Mouse (Mus musculus): Measurements from ENCODE around the gene Dpp7. TPM values are rescaled to one million over a fixed set of nuclear protein-coding genes. Genes with fewer than 3 reads are reported as not detected.

Dpp7 gene
- total and polyA plus RNA-seq, 3 experiments = 24.6 to 25.9 TPM; not detected in 1

DNA sequence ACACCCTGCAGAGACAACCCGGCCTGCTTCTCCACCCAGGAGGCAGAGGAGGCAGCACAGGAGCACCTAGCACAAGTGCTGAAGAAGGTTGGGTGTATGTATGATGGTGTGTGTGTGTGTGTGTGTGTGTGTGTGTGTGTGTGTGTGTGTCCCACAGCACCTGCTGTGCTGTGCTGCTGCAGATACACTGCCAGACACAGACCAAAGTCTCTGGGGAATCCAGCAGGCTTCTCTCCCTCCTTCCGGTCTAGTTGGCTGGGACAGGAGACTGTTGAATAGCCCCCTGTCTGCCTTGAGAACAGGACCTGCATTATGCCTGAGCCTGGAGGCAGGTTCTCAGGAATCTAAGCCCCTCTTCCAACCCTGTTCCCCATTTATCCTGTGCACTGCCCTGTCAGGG, 17.3 kb upstream of the Dpp7 start:
- H3K4me1 ChIP-seq (ENCODE audit: control insufficient read depth in 1 of 2, insufficient read depth in 2 of 2, low read length in 2 of 2) = peaks cover 4 to 16% of the 10 kb centered on the region in 2 experiments
- H3K9me3 ChIP-seq (replicated peaks; ENCODE audit: insufficient read depth, low read length) = no peaks in the 10 kb centered on the region
- H3K27me3 ChIP-seq (ENCODE audit: control insufficient read depth in 1 of 2, insufficient read depth in 2 of 2, low read length in 2 of 2) = no peaks in the 10 kb centered on the region
- TF ChIP-seq ZKSCAN1 (IDR thresholded peaks at IDR 0.05; ENCODE audit: low read depth, low read length) (no peak), TBP (IDR thresholded peaks at IDR 0.05; ENCODE audit: low read depth, low read length) (no peak)
- H3K79me2 ChIP-seq (ENCODE audit: control insufficient read depth, insufficient read depth, low read length, poor library complexity) = peaks cover 18% of the 10 kb centered on the region
- H3K27ac ChIP-seq (ENCODE audit: control insufficient read depth, low read depth, low read length) = no peak overlapping the region
- peak overlapping the region; percentile 86 for H3K9ac ChIP-seq (ENCODE audit: control insufficient read depth, low read depth, low read length, poor library complexity, severe bottlenecking)
- peak overlapping the region; percentile 85 to 86 for H3K4me3 ChIP-seq (ENCODE audit: control insufficient read depth in 1 of 2, insufficient read depth in 1 of 2, low read depth in 2 of 2, low read length in 2 of 2)
- DNase-seq (ENCODE audit: low read depth, low spot score) = peak; percentile 32
- H3K36me3 ChIP-seq (ENCODE audit: control insufficient read depth in 1 of 2, insufficient read depth in 2 of 2, low read length in 2 of 2) = peaks cover 0 to 7% of the 10 kb centered on the region in 2 experiments

- peaks cover 18% of the 10 kb centered on the region for H3K79me2 ChIP-seq (ENCODE audit: control insufficient read depth, insufficient read depth, low read length, poor library complexity)
- H3K4me1 ChIP-seq (ENCODE audit: control insufficient read depth in 1 of 2, insufficient read depth in 2 of 2, low read length in 2 of 2) = peaks cover 4 to 16% of the 10 kb centered on the region in 2 experiments
- peak overlapping the region; percentile 85 to 86 for H3K4me3 ChIP-seq (ENCODE audit: control insufficient read depth in 1 of 2, insufficient read depth in 1 of 2, low read depth in 2 of 2, low read length in 2 of 2)
- H3K36me3 ChIP-seq (ENCODE audit: control insufficient read depth in 1 of 2, insufficient read depth in 2 of 2, low read length in 2 of 2) = peaks cover 0 to 7% of the 10 kb centered on the region in 2 experiments
- H3K9ac ChIP-seq (ENCODE audit: control insufficient read depth, low read depth, low read length, poor library complexity, severe bottlenecking) = peak overlapping the region; percentile 86
- H3K27me3 ChIP-seq (ENCODE audit: control insufficient read depth in 1 of 2, insufficient read depth in 2 of 2, low read length in 2 of 2) = no peaks in the 10 kb centered on the region
- H3K9me3 ChIP-seq (replicated peaks; ENCODE audit: insufficient read depth, low read length) = no peaks in the 10 kb centered on the region
- DNase-seq (ENCODE audit: low read depth, low spot score) = peak; percentile 62
- H3K27ac ChIP-seq (ENCODE audit: control insufficient read depth, low read depth, low read length) = peak overlapping the region; percentile 61
- TF ChIP-seq TCF12 (IDR thresholded peaks at IDR 0.05; ENCODE audit: low read depth, low read length) (0 out of 2 replicates have a peak, but pooled peaks have one; percentile 15), CHD1 (IDR thresholded peaks at IDR 0.05; ENCODE audit: low read depth, low read length) (no peak), TAL1 (IDR thresholded peaks at IDR 0.05; ENCODE audit: low read length) (no peak), POLR2A (IDR thresholded peaks at IDR 0.05; ENCODE audit: control insufficient read depth in 1 of 2, insufficient read depth in 1 of 2, low read depth in 1 of 2, low read length in 2 of 2, poor library complexity in 1 of 2) (no peak), RAD21 (IDR thresholded peaks at IDR 0.05; ENCODE audit: low read depth, low read length) (no peak), USF1 (IDR thresholded peaks at IDR 0.05; ENCODE audit: low read depth, low read length) (no peak), SMC3 (IDR thresholded peaks at IDR 0.05; ENCODE audit: low read depth, low read length) (no peak), GABPA (IDR thresholded peaks at IDR 0.05; ENCODE audit: low read depth, low read length) (no peak), TBP (IDR thresholded peaks at IDR 0.05; ENCODE audit: low read depth, low read length) (no peak), MAFK (IDR thresholded peaks at IDR 0.05; ENCODE audit: borderline replicate concordance, low read depth, low read length) (no peak), MYC (IDR thresholded peaks at IDR 0.05; ENCODE audit: low read depth, low read length) (no peak), POLR2AphosphoS5 (IDR thresholded peaks at IDR 0.05; ENCODE audit: borderline replicate concordance, low read depth, low read length) (no peak), HCFC1 (IDR thresholded peaks at IDR 0.05; ENCODE audit: low read depth, low read length) (no peak), BHLHE40 (IDR thresholded peaks at IDR 0.05; ENCODE audit: borderline replicate concordance, low read depth, low read length) (no peak), UBTF (IDR thresholded peaks at IDR 0.05; ENCODE audit: borderline replicate concordance, insufficient read depth, low read depth, low read length) (0 out of 2 replicates have a peak, but pooled peaks have one; percentile 29), ZC3H11A (IDR thresholded peaks at IDR 0.05; ENCODE audit: low read depth, low read length) (no peak), NELFE (IDR thresholded peaks at IDR 0.05; ENCODE audit: low read depth, low read length) (no peak), ZMIZ1 (IDR thresholded peaks at IDR 0.05; ENCODE audit: low read depth, low read length) (no peak), ELF1 (IDR thresholded peaks at IDR 0.05; ENCODE audit: low read depth, low read length) (no peak), JUND (IDR thresholded peaks at IDR 0.05; ENCODE audit: low read depth, low read length) (no peak), POLR2AphosphoS2 (IDR thresholded peaks at IDR 0.05; ENCODE audit: low read length) (no peak), KAT2A (conservative IDR thresholded peaks at IDR 0.05; ENCODE audit: low read depth, low read length) (no peak; the same call in 1 of the 2 replicates), GATA1 (IDR thresholded peaks at IDR 0.05; ENCODE audit: low read depth, low read length) (peak; percentile 66), ZNF384 (IDR thresholded peaks at IDR 0.05; ENCODE audit: low read depth, low read length) (no peak), USF2 (IDR thresholded peaks at IDR 0.05; ENCODE audit: borderline replicate concordance in 1 of 2, insufficient read depth in 1 of 2, low read depth in 1 of 2, low read length in 2 of 2) (no peak), E2F4 (IDR thresholded peaks at IDR 0.05; ENCODE audit: borderline replicate concordance, low read depth, low read length) (no peak), MXI1 (IDR thresholded peaks at IDR 0.05; ENCODE audit: low read depth, low read length) (no peak; the same call in 1 of the 2 replicates), CTCF (IDR thresholded peaks at IDR 0.05 in 2 of 3, conservative IDR thresholded peaks at IDR 0.05 in 1 of 3; ENCODE audit: control insufficient read depth in 1 of 3, insufficient read depth in 1 of 3, low read depth in 2 of 3, low read length in 3 of 3, poor library complexity in 1 of 3, severe bottlenecking in 1 of 3) (no peak), MEF2A (IDR thresholded peaks at IDR 0.05; ENCODE audit: extremely low read depth, insufficient replicate concordance, low read depth, low read length, poor library complexity, severe bottlenecking) (no peak), ZKSCAN1 (IDR thresholded peaks at IDR 0.05; ENCODE audit: low read depth, low read length) (no peak)
These were observed 16.7 kb upstream of the Dpp7 start for GRCm38 (mm10) chr2:25372644-25373391.
